Mouse (Mus musculus) intestine, postnatal 0 days (tissue): ENCODE results near the gene Pcsk4. TPM values are rescaled to one million over a fixed set of nuclear protein-coding genes. Genes with fewer than 3 reads are reported as not detected.

Source experiments
- ATAC-seq: fragments of 200-750 bp; cut with Nextera tagmentation; 2 replicates; pipeline ENCODE4 v1.8.0; 2017; ENCODE audit warnings: mild to moderate bottlenecking, moderate TSS enrichment, moderate library complexity
- H3K27ac ChIP-seq: fragments of 300-500 bp; sonication (generic); 2 replicates; pipeline ENCODE4 v1.5.1; 2014; ENCODE audit warnings: mild to moderate bottlenecking, low read depth, low read length, moderate library complexity
- H3K27me3 ChIP-seq: fragments of 300-500 bp; sonication (generic); replicated peaks from 2 replicates; pipeline ENCODE4 v1.6.1; 2014; ENCODE audit warnings: low read length, mixed read lengths; ENCODE audit not compliant: control insufficient read depth, insufficient read depth
- H3K36me3 ChIP-seq: fragments of 300-500 bp; sonication (generic); 2 replicates; pipeline ENCODE4 v1.6.1; 2014; ENCODE audit warnings: mild to moderate bottlenecking, moderate library complexity; ENCODE audit not compliant: control insufficient read depth, insufficient read depth
- H3K4me1 ChIP-seq: fragments of 300-500 bp; sonication (generic); replicated peaks from 2 replicates; pipeline ENCODE4 v1.6.1; 2014; ENCODE audit warnings: antibody characterized with exemption, low read length, mixed read lengths; ENCODE audit not compliant: control insufficient read depth, insufficient read depth
- H3K4me2 ChIP-seq: fragments of 300-500 bp; sonication (generic); replicated peaks from 2 replicates; pipeline ENCODE4 v1.6.1; 2014; ENCODE audit warnings: low read depth, mild to moderate bottlenecking, moderate library complexity
- H3K4me3 ChIP-seq: fragments of 300-500 bp; sonication (generic); 2 replicates; pipeline ENCODE4 v1.5.1; 2014; ENCODE audit warnings: low read depth, low read length
- H3K9ac ChIP-seq: fragments of 300-500 bp; sonication (generic); 2 replicates; pipeline ENCODE4 v1.6.1; 2014; ENCODE audit warnings: mild to moderate bottlenecking, low read depth, low read length
- H3K9me3 ChIP-seq: fragments of 300-500 bp; sonication (generic); 2 replicates; pipeline ENCODE4 v1.6.1; 2016; ENCODE audit warnings: mixed run types; ENCODE audit not compliant: control insufficient read depth
- CTCF ChIP-seq: sonication (generic); IDR thresholded peaks from 2 replicates; pipeline ENCODE4 v1.5.1; 2016; ENCODE audit warnings: low read depth, mild to moderate bottlenecking, control low read depth, antibody characterized with exemption, moderate library complexity
- WGBS: fragments of 180-500 bp; shearing (Covaris S2); extraction: QIAGEN DNeasy Blood & Tissue Kit; methylation state at CpG from one replicate; pipeline ENCODE4 v1.1.7; 2014; 5-methylcytosine and 5-hydroxymethylcytosine counted together
- polyA plus RNA-seq: library from polyadenylated mRNA; unstranded; fragments of >200 nt; fragmentation: Nextera tagmentation; extraction: Ambion mirVana; gene quantifications from 2 replicates; pipeline ENCODE4 v1.2.1, GENCODE M21; 2015

Gene Pcsk4
- polyA plus RNA-seq, 1 experiment from 2014 or later: 13.1 TPM

DNA sequence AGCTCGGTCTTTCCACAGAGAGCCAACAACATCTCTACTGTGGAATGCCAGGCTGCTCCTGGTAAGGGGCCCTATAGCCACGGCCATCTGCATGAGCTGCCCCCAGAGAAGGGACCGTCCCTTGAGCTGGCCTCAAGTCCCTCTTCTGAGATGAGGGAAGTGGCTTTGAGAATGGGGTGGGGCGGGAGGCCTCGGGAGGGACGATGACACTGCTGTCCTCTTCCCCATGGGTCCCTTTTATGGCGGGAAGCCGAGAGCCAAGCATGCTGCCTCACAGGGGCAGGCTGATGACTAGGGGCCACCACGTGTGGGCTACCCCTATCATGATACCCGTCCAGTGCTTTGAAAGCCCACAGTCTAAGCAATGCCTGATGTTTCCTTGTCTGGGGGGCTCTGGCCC, 12.3 kb downstream of the Pcsk4 start:
- Histone ChIP-seq H3K4me3 (no peak overlapping the region), H3K36me3 (peaks cover 24% of the 10 kb centered on the region), H3K9ac (no peak overlapping the region), H3K27ac (no peak overlapping the region), H3K4me1 (peaks cover 10% of the 10 kb centered on the region), H3K9me3 (no peaks in the 10 kb centered on the region), H3K4me2 (no peak overlapping the region), H3K27me3 (peaks cover 37% of the 10 kb centered on the region)
- no peak for TF ChIP-seq CTCF
- WGBS: 39% methylated on average over 10 of the region's 10 CpGs
- no peak for ATAC-seq

DNA sequence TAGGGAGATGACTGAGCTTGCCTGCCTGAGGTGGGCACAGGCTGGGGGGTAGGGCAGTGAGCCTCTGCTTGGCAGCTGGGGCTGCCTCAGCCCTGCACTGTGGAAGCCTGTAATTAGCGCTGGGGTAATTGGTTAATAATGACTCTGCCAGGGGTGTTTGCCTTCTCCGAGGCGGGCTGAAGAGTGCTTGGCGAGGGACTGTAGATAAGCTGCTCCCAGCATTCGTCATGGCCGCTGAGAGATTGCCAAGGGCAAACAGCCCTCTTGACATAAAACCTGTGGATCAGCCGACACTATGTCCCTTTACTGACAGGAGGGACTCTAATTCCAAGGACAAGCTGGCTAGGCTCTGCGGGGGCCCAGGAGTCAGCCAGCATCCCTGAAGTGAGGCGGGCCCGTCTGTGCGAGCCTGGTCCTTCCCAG, 12.9 kb downstream of the Pcsk4 start:
- peaks cover 43% of the 10 kb centered on the region for H3K27me3 ChIP-seq
- H3K36me3 ChIP-seq: peaks cover 24% of the 10 kb centered on the region
- TF ChIP-seq CTCF: no peak
- H3K4me3 ChIP-seq: no peak overlapping the region
- ATAC-seq: no peak
- H3K27ac ChIP-seq: no peak overlapping the region
- H3K9me3 ChIP-seq: no peaks in the 10 kb centered on the region
- no peak overlapping the region for H3K4me2 ChIP-seq
- 19% methylated on average over 11 of the region's 11 CpGs for WGBS
- H3K9ac ChIP-seq: no peak overlapping the region
- peaks cover 10% of the 10 kb centered on the region for H3K4me1 ChIP-seq

DNA sequence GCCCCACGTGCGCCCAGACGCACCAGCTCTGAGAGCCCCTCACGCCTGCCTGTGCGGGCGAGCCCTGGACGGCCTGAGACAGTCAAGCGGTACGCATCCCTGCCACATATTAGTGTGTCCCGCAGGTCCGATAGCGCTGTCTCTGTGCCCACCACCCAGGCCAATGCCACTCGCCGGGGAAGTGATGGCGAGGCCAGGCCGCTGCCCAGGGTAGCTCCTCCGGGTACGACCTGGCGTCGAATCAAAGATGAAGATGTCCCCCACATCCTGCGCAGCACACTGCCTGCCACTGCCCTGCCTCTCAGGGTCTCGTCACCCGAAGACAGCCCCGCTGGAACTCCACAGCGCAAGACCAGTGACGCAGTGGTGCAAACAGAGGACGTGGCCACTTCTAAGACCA, 14.0 kb downstream of the Pcsk4 start:
- Histone ChIP-seq H3K27ac (no peak overlapping the region), H3K4me2 (no peak overlapping the region), H3K4me3 (no peak overlapping the region), H3K27me3 (peaks cover 47% of the 10 kb centered on the region), H3K9ac (no peak overlapping the region), H3K36me3 (peaks cover 24% of the 10 kb centered on the region), H3K4me1 (peaks cover 10% of the 10 kb centered on the region), H3K9me3 (no peaks in the 10 kb centered on the region)
- 46% methylated on average over 27 of the region's 27 CpGs for WGBS
- ATAC-seq: no peak
- TF ChIP-seq CTCF: no peak

DNA sequence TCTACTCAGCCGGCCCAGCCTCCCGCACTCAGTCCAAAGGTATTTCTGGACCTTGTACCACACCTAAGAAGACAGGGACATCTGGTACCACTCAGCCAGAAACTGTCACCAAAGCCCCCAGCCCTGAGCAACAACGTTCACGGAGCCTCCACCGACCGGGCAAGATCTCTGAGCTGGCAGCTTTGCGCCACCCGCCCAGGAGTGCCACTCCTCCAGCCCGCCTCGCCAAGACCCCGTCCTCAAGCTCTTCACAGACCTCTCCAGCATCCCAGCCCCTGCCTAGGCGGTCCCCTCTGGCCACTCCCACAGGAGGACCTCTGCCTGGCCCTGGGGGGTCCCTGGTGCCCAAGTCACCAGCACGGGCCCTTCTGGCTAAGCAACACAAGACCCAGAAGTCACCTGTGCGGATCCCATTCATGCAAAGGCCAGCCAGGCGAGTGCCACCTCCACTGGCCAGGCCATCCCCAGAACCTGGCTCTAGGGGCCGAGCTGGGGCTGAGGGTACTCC, 14.8 kb downstream of the Pcsk4 start:
- Histone ChIP-seq H3K27ac (no peak overlapping the region; the same call in 1 of the 2 replicates), H3K4me1 (peaks cover 9% of the 10 kb centered on the region), H3K4me3 (no peak overlapping the region), H3K36me3 (peaks cover 24% of the 10 kb centered on the region), H3K9ac (no peak overlapping the region), H3K4me2 (no peak overlapping the region), H3K27me3 (peaks cover 47% of the 10 kb centered on the region), H3K9me3 (no peaks in the 10 kb centered on the region)
- ATAC-seq: no peak
- 44% methylated on average over 14 of the region's 16 CpGs for WGBS
- no peak for TF ChIP-seq CTCF

DNA sequence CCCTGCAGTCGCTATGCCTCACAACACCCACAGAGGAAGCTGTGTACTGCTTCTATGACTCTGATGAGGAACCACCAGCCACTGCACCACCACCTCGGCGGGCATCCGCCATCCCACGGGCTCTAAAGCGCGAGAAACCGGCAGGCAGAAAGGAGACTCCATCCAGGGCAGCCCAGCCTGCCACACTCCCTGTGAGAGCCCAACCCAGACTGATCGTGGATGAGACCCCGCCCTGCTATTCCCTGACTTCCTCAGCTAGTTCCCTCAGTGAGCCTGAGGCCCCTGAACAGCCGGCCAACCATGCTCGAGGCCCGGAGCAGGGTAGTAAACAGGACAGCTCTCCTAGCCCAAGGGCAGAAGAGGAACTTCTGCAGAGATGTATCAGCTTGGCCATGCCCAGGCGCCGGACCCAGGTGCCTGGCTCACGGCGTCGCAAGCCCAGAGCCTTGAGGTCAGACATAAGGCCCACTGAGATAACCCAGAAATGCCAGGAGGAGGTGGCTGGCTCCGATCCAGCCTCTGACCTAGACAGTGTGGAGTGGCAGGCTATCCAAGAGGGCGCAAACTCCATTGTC, 15.6 kb downstream of the Pcsk4 start:
- H3K27ac ChIP-seq: no peak overlapping the region
- H3K36me3 ChIP-seq: peaks cover 17% of the 10 kb centered on the region
- peaks cover 4% of the 10 kb centered on the region; the same call in 1 of the 2 replicates for H3K4me1 ChIP-seq
- no peak overlapping the region for H3K9ac ChIP-seq
- peaks cover 47% of the 10 kb centered on the region for H3K27me3 ChIP-seq
- no peak for ATAC-seq
- no peak for TF ChIP-seq CTCF
- 34% methylated on average over 20 of the region's 20 CpGs for WGBS
- 0 out of 2 replicates have a peak overlapping the region, but pooled peaks have one; percentile 1 for H3K4me3 ChIP-seq
- no peak overlapping the region for H3K4me2 ChIP-seq
- no peaks in the 10 kb centered on the region for H3K9me3 ChIP-seq

DNA sequence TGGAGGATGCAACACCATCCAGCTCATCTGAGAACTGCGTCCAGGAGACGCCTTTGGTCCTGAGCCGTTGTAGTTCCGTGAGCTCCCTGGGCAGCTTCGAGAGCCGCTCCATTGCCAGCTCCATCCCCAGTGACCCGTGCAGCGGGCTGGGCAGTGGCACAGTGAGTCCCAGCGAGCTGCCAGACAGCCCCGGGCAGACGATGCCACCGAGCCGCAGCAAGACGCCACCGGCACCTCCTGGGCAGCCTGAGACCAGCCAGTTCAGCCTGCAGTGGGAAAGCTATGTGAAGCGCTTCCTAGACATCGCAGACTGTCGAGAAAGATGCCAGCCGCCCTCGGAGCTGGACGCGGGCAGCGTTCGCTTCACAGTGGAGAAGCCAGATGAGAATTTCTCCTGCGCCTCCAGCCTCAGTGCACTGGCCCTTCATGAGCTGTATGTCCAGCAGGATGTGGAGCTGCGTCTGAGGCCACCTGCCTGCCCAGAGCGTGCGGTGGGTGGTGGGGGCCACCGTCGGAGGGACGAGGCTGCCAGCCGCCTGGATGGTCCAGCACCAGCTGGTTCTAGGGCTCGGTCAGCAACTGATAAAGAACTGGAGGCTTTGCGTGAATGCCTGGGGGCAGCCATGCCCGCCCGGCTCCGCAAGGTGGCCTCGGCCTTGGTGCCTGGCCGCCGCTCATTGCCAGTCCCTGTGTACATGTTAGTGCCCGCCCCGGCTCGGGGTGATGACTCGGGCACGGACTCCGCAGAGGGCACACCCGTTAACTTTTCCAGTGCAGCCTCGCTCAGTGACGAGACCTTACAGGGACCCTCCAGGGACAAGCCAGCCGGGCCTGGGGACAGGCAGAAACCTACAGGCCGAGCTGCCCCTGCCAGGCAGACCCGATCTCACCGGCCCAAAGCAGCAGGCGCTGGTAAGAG, 16.5 kb downstream of the Pcsk4 start:
- no peak for TF ChIP-seq CTCF
- ATAC-seq: no peak
- H3K9ac ChIP-seq: no peak overlapping the region
- H3K27me3 ChIP-seq: peaks cover 47% of the 10 kb centered on the region
- no peak overlapping the region for H3K4me2 ChIP-seq
- no peaks in the 10 kb centered on the region for H3K9me3 ChIP-seq
- H3K36me3 ChIP-seq: 0 out of 2 replicates have a peak, but pooled peaks cover 8% of the 10 kb centered on the region
- peaks cover 4% of the 10 kb centered on the region; the same call in 1 of the 2 replicates for H3K4me1 ChIP-seq
- 61% methylated on average over 54 of the region's 54 CpGs for WGBS
- H3K4me3 ChIP-seq: no peak overlapping the region
- H3K27ac ChIP-seq: peak overlapping the region; percentile 7; the same call in 1 of the 2 replicates
